Mouse (Mus musculus) spleen, adult 2 months (tissue): ENCODE data around the gene Sgcd.

Experiments used
- CTCF ChIP-seq: fragments of 200-500 bp; IDR thresholded peaks from 2 replicates; pipeline ENCODE4 v1.5.1; 2011; ENCODE audit warnings: mild to moderate bottlenecking, inconsistent platforms; ENCODE audit not compliant: insufficient read depth, insufficient read length, insufficient replicate concordance; ENCODE audit errors: extremely low read depth
- POLR2A ChIP-seq: fragments of 200-500 bp; IDR thresholded peaks from 2 replicates; pipeline ENCODE4 v1.6.1; 2011; ENCODE audit warnings: low read depth, low read length, inconsistent platforms

GRCm38 (mm10) chr11:47765859-47766258 lies 222.9 kb downstream of the Sgcd start:
- no peak for TF ChIP-seq CTCF
- TF ChIP-seq POLR2A, result no peak
